Mouse (Mus musculus): ENCODE results near the gene Ptpn6. TPM values are rescaled to one million over a fixed set of nuclear protein-coding genes. Genes with fewer than 3 reads are reported as not detected.

The Ptpn6 gene
- total and polyA plus RNA-seq, 3 experiments = 91.9 to 184 TPM; not detected in 1

DNA sequence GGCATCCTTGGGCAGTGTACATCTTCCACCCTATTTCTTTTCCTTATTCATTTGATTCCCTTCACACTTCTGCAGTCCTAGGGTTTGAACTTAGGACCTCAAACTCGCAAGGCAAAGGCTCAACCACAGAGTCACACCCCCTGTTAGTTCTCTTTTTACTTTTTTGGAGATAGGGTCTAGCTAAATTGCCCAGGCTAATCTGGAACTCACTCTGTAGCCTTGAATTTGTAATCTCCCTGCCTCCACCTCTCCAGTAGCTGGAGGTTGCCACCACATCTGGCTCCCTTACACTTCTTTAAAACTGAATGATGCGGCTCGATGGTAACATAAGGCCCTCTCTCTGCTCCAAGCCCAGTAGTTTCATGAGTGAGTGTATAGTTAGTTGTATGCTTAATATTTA, 4.1 kb downstream of the Ptpn6 start (continued):
- no peak for TF ChIP-seq MEF2A (IDR thresholded peaks at IDR 0.05; ENCODE audit: extremely low read depth, insufficient replicate concordance, low read depth, low read length, poor library complexity, severe bottlenecking)

DNA sequence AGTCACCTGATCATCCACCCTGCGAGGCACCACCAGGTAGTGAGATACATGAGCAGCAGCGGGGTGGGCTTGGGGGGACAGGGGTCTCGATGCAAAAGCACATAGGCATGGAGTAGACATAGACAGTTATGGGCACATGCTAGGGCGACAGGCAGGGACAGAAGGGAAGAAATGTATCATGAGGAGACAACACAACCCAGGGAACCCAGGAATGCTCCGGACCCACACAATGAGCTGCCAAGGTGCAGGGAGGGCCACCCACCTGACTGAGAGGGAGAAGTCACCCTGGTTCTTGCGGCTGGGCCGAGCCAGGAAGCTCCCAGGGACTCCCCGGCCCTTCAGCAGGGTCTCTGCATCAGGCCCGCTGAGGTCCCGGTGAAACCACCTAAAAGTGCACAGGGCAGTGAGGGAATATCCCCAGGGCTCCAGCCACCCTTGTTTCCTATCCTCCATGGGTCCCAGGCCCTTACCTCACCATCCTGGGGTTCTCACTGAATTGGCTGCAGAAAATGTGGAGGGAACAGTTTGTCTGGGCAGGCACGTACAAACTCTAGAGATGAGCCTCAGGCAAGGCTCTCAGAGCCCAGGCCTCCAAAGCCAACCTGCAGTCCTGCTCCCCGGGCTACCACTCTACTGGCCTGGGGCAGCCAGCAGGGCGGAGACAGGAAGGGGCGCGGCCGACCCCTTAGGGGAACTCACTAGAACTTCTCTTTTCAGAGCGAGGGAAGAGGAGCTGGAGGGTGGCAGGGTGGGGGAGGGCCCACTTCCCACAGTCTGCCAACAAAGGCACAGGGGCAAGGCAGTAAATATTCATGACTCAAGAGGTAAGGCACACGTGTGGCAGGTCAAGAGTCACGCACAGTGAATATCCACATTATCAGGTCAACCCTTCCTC, 5.8 kb downstream of the Ptpn6 start:
- Histone ChIP-seq H3K27me3 (ENCODE audit: control insufficient read depth in 1 of 2, insufficient read depth in 2 of 2, low read length in 2 of 2) (no peaks in the 10 kb centered on the region), H3K4me1 (ENCODE audit: control insufficient read depth in 1 of 2, insufficient read depth in 2 of 2, low read length in 2 of 2) (peaks cover 14 to 30% of the 10 kb centered on the region in 2 experiments), H3K79me2 (ENCODE audit: control insufficient read depth, insufficient read depth, low read length, poor library complexity) (peaks cover 16% of the 10 kb centered on the region), H3K9ac (ENCODE audit: control insufficient read depth, low read depth, low read length, poor library complexity, severe bottlenecking) (peak overlapping the region; percentile 94), H3K9me3 (replicated peaks; ENCODE audit: insufficient read depth, low read length) (no peaks in the 10 kb centered on the region), H3K36me3 (ENCODE audit: control insufficient read depth in 1 of 2, insufficient read depth in 2 of 2, low read length in 2 of 2) (peaks cover 0 to 27% of the 10 kb centered on the region in 2 experiments; a peak in 2 of 4 replicates), H3K27ac (ENCODE audit: control insufficient read depth, low read depth, low read length) (peak overlapping the region; percentile 88), H3K4me3 (ENCODE audit: control insufficient read depth in 1 of 2, insufficient read depth in 1 of 2, low read depth in 2 of 2, low read length in 2 of 2) (peak overlapping the region; percentile 81 to 84)
- DNase-seq (ENCODE audit: low read depth, low spot score) = peak; percentile 92
- TF ChIP-seq MAFK (IDR thresholded peaks at IDR 0.05; ENCODE audit: borderline replicate concordance, low read depth, low read length) (no peak), EP300 (IDR thresholded peaks at IDR 0.05; ENCODE audit: low read depth in 1 of 2, low read length in 2 of 2) (peak; percentile 64 to 68), HCFC1 (IDR thresholded peaks at IDR 0.05; ENCODE audit: low read depth, low read length) (peak; percentile 71), RCOR1 (IDR thresholded peaks at IDR 0.05; ENCODE audit: low read depth, low read length) (peak; percentile 55), MYB (IDR thresholded peaks at IDR 0.05; ENCODE audit: low read depth, low read length) (0 out of 2 replicates have a peak, but pooled peaks have one; percentile 34), USF1 (IDR thresholded peaks at IDR 0.05; ENCODE audit: low read depth, low read length) (peak; percentile 42; the same call in 1 of the 2 replicates), MXI1 (IDR thresholded peaks at IDR 0.05; ENCODE audit: low read depth, low read length) (peak; percentile 78), MAX (IDR thresholded peaks at IDR 0.05; ENCODE audit: low read length) (peak; percentile 61; the same call in 1 of the 2 replicates), RAD21 (IDR thresholded peaks at IDR 0.05; ENCODE audit: low read depth, low read length) (no peak), ETS1 (IDR thresholded peaks at IDR 0.05; ENCODE audit: low read depth, low read length) (peak; percentile 72; the same call in 1 of the 2 replicates), KAT2A (conservative IDR thresholded peaks at IDR 0.05; ENCODE audit: low read depth, low read length) (0 out of 2 replicates have a peak, but pooled peaks have one; percentile 21), MAZ (IDR thresholded peaks at IDR 0.05; ENCODE audit: low read depth, low read length) (peak; percentile 95), POLR2AphosphoS5 (IDR thresholded peaks at IDR 0.05; ENCODE audit: borderline replicate concordance, low read depth, low read length) (0 out of 2 replicates have a peak, but pooled peaks have one; percentile 73), MYC (IDR thresholded peaks at IDR 0.05; ENCODE audit: low read depth, low read length) (peak; percentile 73), SMC3 (IDR thresholded peaks at IDR 0.05; ENCODE audit: low read depth, low read length) (0 out of 2 replicates have a peak, but pooled peaks have one; percentile 20), TBP (IDR thresholded peaks at IDR 0.05; ENCODE audit: low read depth, low read length) (0 out of 2 replicates have a peak, but pooled peaks have one; percentile 77), UBTF (IDR thresholded peaks at IDR 0.05; ENCODE audit: borderline replicate concordance, insufficient read depth, low read depth, low read length) (no peak), SIN3A (IDR thresholded peaks at IDR 0.05; ENCODE audit: low read length) (peak; percentile 84), CHD1 (IDR thresholded peaks at IDR 0.05; ENCODE audit: low read depth, low read length) (peak; percentile 50; the same call in 1 of the 2 replicates), TCF12 (IDR thresholded peaks at IDR 0.05; ENCODE audit: low read depth, low read length) (peak; percentile 75), NRF1 (IDR thresholded peaks at IDR 0.05; ENCODE audit: insufficient read depth, low read depth, low read length, poor library complexity, severe bottlenecking) (no peak), BHLHE40 (IDR thresholded peaks at IDR 0.05; ENCODE audit: borderline replicate concordance, low read depth, low read length) (peak; percentile 72), ZC3H11A (IDR thresholded peaks at IDR 0.05; ENCODE audit: low read depth, low read length) (no peak), ZNF384 (IDR thresholded peaks at IDR 0.05; ENCODE audit: low read depth, low read length) (no peak), MEF2A (IDR thresholded peaks at IDR 0.05; ENCODE audit: extremely low read depth, insufficient replicate concordance, low read depth, low read length, poor library complexity, severe bottlenecking) (no peak), GATA1 (IDR thresholded peaks at IDR 0.05; ENCODE audit: low read depth, low read length) (no peak), POLR2A (IDR thresholded peaks at IDR 0.05; ENCODE audit: control insufficient read depth in 1 of 2, insufficient read depth in 1 of 2, low read depth in 1 of 2, low read length in 2 of 2, poor library complexity in 1 of 2) (peak; percentile 69 to 91), CHD2 (IDR thresholded peaks at IDR 0.05; ENCODE audit: low read length) (peak; percentile 42), ZMIZ1 (IDR thresholded peaks at IDR 0.05; ENCODE audit: low read depth, low read length) (peak; percentile 90), ELF1 (IDR thresholded peaks at IDR 0.05; ENCODE audit: low read depth, low read length) (peak; percentile 63; the same call in 1 of the 2 replicates), NELFE (IDR thresholded peaks at IDR 0.05; ENCODE audit: low read depth, low read length) (peak; percentile 88), ZKSCAN1 (IDR thresholded peaks at IDR 0.05; ENCODE audit: low read depth, low read length) (0 out of 2 replicates have a peak, but pooled peaks have one; percentile 6)
